Mouse (Mus musculus): ENCODE results near the gene Smco1. TPM values are rescaled to one million over a fixed set of nuclear protein-coding genes. Genes with fewer than 3 reads are reported as not detected.

Gene Smco1
- polyA plus RNA-seq, 1 experiment: not detected

DNA sequence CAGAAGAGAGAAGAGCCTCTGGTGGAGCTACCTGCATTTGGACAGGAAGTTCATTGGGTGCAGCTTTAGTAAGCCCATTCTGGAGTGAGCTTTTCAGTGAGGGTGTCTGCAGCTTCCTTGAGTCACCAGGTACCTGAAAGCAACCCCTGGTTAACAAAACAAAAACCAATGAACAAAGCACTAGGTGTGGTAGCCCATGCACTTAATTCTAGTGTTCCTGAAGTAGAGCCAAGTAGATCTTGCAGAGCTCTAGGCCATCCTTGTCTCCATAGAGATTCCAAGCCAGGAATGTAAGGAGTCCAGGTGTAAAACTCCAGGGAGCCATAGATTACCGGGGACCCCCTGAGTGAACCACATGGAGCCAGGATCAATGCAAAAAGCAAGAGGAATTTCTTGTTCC lies 31.8 kb downstream of the Smco1 start:
- TF ChIP-seq EP300 (IDR thresholded peaks at IDR 0.05; ENCODE audit: insufficient read depth, low read depth, low read length) (0 out of 2 replicates have a peak, but pooled peaks have one; percentile 30), CTCF (IDR thresholded peaks at IDR 0.05; ENCODE audit: low read depth, low read length) (no peak), POLR2A (IDR thresholded peaks at IDR 0.05; ENCODE audit: insufficient read depth, low read length) (no peak)
- peaks cover 4% of the 10 kb centered on the region for H3K4me1 ChIP-seq (ENCODE audit: control insufficient read depth, insufficient read depth, low read length)
- no peak overlapping the region for H3K4me3 ChIP-seq (ENCODE audit: low read depth, low read length)
- H3K9ac ChIP-seq (ENCODE audit: low read depth, poor library complexity, severe bottlenecking): peak overlapping the region; percentile 8; the same call in 1 of the 2 replicates
- H3K36me3 ChIP-seq (ENCODE audit: control insufficient read depth, insufficient read depth, low read length, poor library complexity, severe bottlenecking): peaks cover 13% of the 10 kb centered on the region
- H3K9me3 ChIP-seq (replicated peaks; ENCODE audit: control insufficient read depth, insufficient read depth, low read length, poor library complexity, severe bottlenecking): no peaks in the 10 kb centered on the region
- peak overlapping the region; percentile 99 for H3K27ac ChIP-seq (ENCODE audit: insufficient read depth, low read length)
- no peaks in the 10 kb centered on the region for H3K27me3 ChIP-seq (ENCODE audit: control insufficient read depth, insufficient read depth, low read length, poor library complexity, severe bottlenecking)

DNA sequence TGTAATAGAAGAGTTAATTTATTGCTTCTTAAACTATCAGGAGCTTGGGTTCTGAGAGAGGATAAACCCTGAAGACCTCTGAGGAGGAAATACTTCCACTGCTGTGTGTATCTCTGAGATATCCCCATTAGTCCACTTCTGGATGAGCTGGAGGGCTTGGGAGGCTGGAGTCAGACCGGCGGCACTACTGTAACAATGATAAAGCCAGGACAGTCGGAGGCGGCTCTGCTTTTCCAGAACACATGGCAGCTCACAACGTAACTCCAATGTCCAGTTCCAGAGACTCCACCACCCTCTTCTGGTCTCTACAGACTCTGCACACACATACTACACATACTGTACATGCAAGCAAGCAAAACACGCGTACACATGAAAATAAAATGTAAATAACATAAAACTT lies 32.6 kb downstream of the Smco1 start:
- TF ChIP-seq POLR2A (IDR thresholded peaks at IDR 0.05; ENCODE audit: insufficient read depth, low read length): no peak
- no peak for TF ChIP-seq EP300 (IDR thresholded peaks at IDR 0.05; ENCODE audit: insufficient read depth, low read depth, low read length)
- no peak for TF ChIP-seq CTCF (IDR thresholded peaks at IDR 0.05; ENCODE audit: low read depth, low read length)
- H3K36me3 ChIP-seq (ENCODE audit: control insufficient read depth, insufficient read depth, low read length, poor library complexity, severe bottlenecking): peaks cover 8% of the 10 kb centered on the region
- no peaks in the 10 kb centered on the region for H3K27me3 ChIP-seq (ENCODE audit: control insufficient read depth, insufficient read depth, low read length, poor library complexity, severe bottlenecking)
- H3K9me3 ChIP-seq (replicated peaks; ENCODE audit: control insufficient read depth, insufficient read depth, low read length, poor library complexity, severe bottlenecking): no peaks in the 10 kb centered on the region
- H3K4me1 ChIP-seq (ENCODE audit: control insufficient read depth, insufficient read depth, low read length): peaks cover 4% of the 10 kb centered on the region
- H3K9ac ChIP-seq (ENCODE audit: low read depth, poor library complexity, severe bottlenecking): peak overlapping the region; percentile 8
- peak overlapping the region; percentile 99 for H3K27ac ChIP-seq (ENCODE audit: insufficient read depth, low read length)
- no peak overlapping the region for H3K4me3 ChIP-seq (ENCODE audit: low read depth, low read length)

GRCm38 (mm10) chr16:32311970-32312369 lies 40.7 kb downstream of the Smco1 start:
- H3K27ac ChIP-seq (ENCODE audit: insufficient read depth, low read length): peak overlapping the region; percentile 98
- no peaks in the 10 kb centered on the region for H3K4me1 ChIP-seq (ENCODE audit: control insufficient read depth, insufficient read depth, low read length)
- TF ChIP-seq CTCF (IDR thresholded peaks at IDR 0.05; ENCODE audit: low read depth, low read length) (no peak), EP300 (IDR thresholded peaks at IDR 0.05; ENCODE audit: insufficient read depth, low read depth, low read length) (no peak), POLR2A (IDR thresholded peaks at IDR 0.05; ENCODE audit: insufficient read depth, low read length) (peak; percentile 42)
- H3K27me3 ChIP-seq (ENCODE audit: control insufficient read depth, insufficient read depth, low read length, poor library complexity, severe bottlenecking): no peaks in the 10 kb centered on the region
- peak overlapping the region; percentile 56 for H3K9ac ChIP-seq (ENCODE audit: low read depth, poor library complexity, severe bottlenecking)
- H3K9me3 ChIP-seq (replicated peaks; ENCODE audit: control insufficient read depth, insufficient read depth, low read length, poor library complexity, severe bottlenecking): no peaks in the 10 kb centered on the region
- peak overlapping the region; percentile 70 for H3K4me3 ChIP-seq (ENCODE audit: low read depth, low read length)
- no peaks in the 10 kb centered on the region for H3K36me3 ChIP-seq (ENCODE audit: control insufficient read depth, insufficient read depth, low read length, poor library complexity, severe bottlenecking)

DNA sequence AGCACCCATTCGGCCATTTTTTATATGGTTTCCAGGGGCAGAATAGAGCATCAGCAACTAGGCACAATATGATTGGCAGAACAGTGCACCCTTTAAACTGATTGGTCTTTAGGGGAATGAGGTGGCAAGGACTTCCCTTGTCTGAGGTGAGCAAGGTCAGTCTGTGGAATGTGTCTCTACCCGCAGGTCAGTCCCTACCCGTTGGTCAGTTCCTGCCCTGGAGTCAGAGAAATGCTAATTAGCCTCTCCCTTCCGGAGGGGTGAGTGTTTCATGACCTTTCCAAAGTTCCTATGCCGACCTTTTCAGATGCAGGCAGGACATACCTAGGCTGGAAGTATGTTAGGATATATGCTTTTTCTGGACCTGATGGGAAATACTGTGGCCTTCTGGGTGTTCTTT lies 41.1 kb downstream of the Smco1 start:
- Histone ChIP-seq H3K27ac (ENCODE audit: insufficient read depth, low read length) (peak overlapping the region; percentile 98), H3K36me3 (ENCODE audit: control insufficient read depth, insufficient read depth, low read length, poor library complexity, severe bottlenecking) (no peaks in the 10 kb centered on the region), H3K4me3 (ENCODE audit: low read depth, low read length) (peak overlapping the region; percentile 70), H3K9me3 (replicated peaks; ENCODE audit: control insufficient read depth, insufficient read depth, low read length, poor library complexity, severe bottlenecking) (no peaks in the 10 kb centered on the region), H3K27me3 (ENCODE audit: control insufficient read depth, insufficient read depth, low read length, poor library complexity, severe bottlenecking) (no peaks in the 10 kb centered on the region), H3K4me1 (ENCODE audit: control insufficient read depth, insufficient read depth, low read length) (no peaks in the 10 kb centered on the region), H3K9ac (ENCODE audit: low read depth, poor library complexity, severe bottlenecking) (peak overlapping the region; percentile 80)
- peak; percentile 5 for TF ChIP-seq POLR2A (IDR thresholded peaks at IDR 0.05; ENCODE audit: insufficient read depth, low read length)
- peak; percentile 100 for TF ChIP-seq EP300 (IDR thresholded peaks at IDR 0.05; ENCODE audit: insufficient read depth, low read depth, low read length)
- no peak for TF ChIP-seq CTCF (IDR thresholded peaks at IDR 0.05; ENCODE audit: low read depth, low read length)

- Histone ChIP-seq H3K9me3 (replicated peaks; ENCODE audit: control insufficient read depth, insufficient read depth, low read length, poor library complexity, severe bottlenecking) (no peaks in the 10 kb centered on the region), H3K9ac (ENCODE audit: low read depth, poor library complexity, severe bottlenecking) (peak overlapping the region; percentile 80), H3K27me3 (ENCODE audit: control insufficient read depth, insufficient read depth, low read length, poor library complexity, severe bottlenecking) (no peaks in the 10 kb centered on the region), H3K36me3 (ENCODE audit: control insufficient read depth, insufficient read depth, low read length, poor library complexity, severe bottlenecking) (no peaks in the 10 kb centered on the region), H3K4me1 (ENCODE audit: control insufficient read depth, insufficient read depth, low read length) (no peaks in the 10 kb centered on the region), H3K27ac (ENCODE audit: insufficient read depth, low read length) (peak overlapping the region; percentile 98), H3K4me3 (ENCODE audit: low read depth, low read length) (peak overlapping the region; percentile 43; the same call in 1 of the 2 replicates)
- TF ChIP-seq EP300 (IDR thresholded peaks at IDR 0.05; ENCODE audit: insufficient read depth, low read depth, low read length) (peak; percentile 66), POLR2A (IDR thresholded peaks at IDR 0.05; ENCODE audit: insufficient read depth, low read length) (no peak)
These were observed 41.6 kb downstream of the Smco1 start for GRCm38 (mm10) chr16:32312859-32313258.

DNA sequence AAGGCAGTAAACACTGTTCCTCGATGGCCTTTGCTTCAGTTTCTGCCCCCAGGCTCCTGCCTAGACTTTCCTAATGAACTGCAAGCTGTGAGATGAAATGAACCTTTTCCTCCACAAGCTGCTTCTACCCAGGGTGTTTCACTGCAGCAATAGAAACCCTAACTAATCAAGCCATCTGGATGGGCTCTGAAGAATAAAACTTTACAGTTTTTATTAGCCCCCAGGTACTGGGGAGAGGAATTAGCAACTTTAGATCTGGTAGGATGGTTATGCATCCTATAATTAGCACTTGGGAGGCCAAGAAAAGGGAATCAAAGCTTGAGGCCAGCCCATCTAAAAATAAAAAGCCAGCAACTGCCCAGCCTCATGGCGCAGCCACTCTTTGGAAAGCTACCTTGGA lies 45.3 kb downstream of the Smco1 start:
- no peak overlapping the region for H3K4me3 ChIP-seq (ENCODE audit: low read depth, low read length)
- no peaks in the 10 kb centered on the region for H3K36me3 ChIP-seq (ENCODE audit: control insufficient read depth, insufficient read depth, low read length, poor library complexity, severe bottlenecking)
- no peaks in the 10 kb centered on the region for H3K4me1 ChIP-seq (ENCODE audit: control insufficient read depth, insufficient read depth, low read length)
- H3K9me3 ChIP-seq (replicated peaks; ENCODE audit: control insufficient read depth, insufficient read depth, low read length, poor library complexity, severe bottlenecking): peaks cover 3% of the 10 kb centered on the region; the same call in 1 of the 2 replicates
- TF ChIP-seq POLR2A (IDR thresholded peaks at IDR 0.05; ENCODE audit: insufficient read depth, low read length) (no peak), EP300 (IDR thresholded peaks at IDR 0.05; ENCODE audit: insufficient read depth, low read depth, low read length) (no peak), CTCF (IDR thresholded peaks at IDR 0.05; ENCODE audit: low read depth, low read length) (no peak)
- H3K9ac ChIP-seq (ENCODE audit: low read depth, poor library complexity, severe bottlenecking): no peak overlapping the region
- peak overlapping the region; percentile 11; the same call in 1 of the 2 replicates for H3K27ac ChIP-seq (ENCODE audit: insufficient read depth, low read length)
- no peaks in the 10 kb centered on the region for H3K27me3 ChIP-seq (ENCODE audit: control insufficient read depth, insufficient read depth, low read length, poor library complexity, severe bottlenecking)
